Mouse (Mus musculus) midbrain, embryonic 12.5 days (tissue): ENCODE results near the gene Slc5a4b. TPM values are rescaled to one million over a fixed set of nuclear protein-coding genes. Genes with fewer than 3 reads are reported as not detected.

Experiments
- ATAC-seq: fragments of 200-750 bp; cut with Nextera tagmentation; 2 replicates; pipeline ENCODE4 v1.8.0; 2017; ENCODE audit warnings: low read depth, moderate TSS enrichment, moderate library complexity; ENCODE audit not compliant: low FRiP score
- H3K27ac ChIP-seq: fragments of 300-500 bp; sonication (generic); replicated peaks from 2 replicates; pipeline ENCODE4 v1.5.1; 2016; ENCODE audit warnings: mild to moderate bottlenecking
- H3K27me3 ChIP-seq: fragments of 300-500 bp; sonication (generic); 2 replicates; pipeline ENCODE4 v1.6.1; 2016; ENCODE audit warnings: mild to moderate bottlenecking
- H3K36me3 ChIP-seq: fragments of 300-500 bp; sonication (generic); 2 replicates; pipeline ENCODE4 v1.6.1; 2016
- H3K4me1 ChIP-seq: fragments of 300-500 bp; sonication (generic); 2 replicates; pipeline ENCODE4 v1.6.1; 2016
- H3K4me2 ChIP-seq: fragments of 300-500 bp; sonication (generic); replicated peaks from 2 replicates; pipeline ENCODE4 v1.6.1; 2016; ENCODE audit warnings: mild to moderate bottlenecking, moderate library complexity
- H3K4me3 ChIP-seq: fragments of 300-500 bp; sonication (generic); 2 replicates; pipeline ENCODE4 v1.5.1; 2016; ENCODE audit warnings: mild to moderate bottlenecking
- H3K9ac ChIP-seq: fragments of 300-500 bp; sonication (generic); replicated peaks from 2 replicates; pipeline ENCODE4 v1.6.1; 2016; ENCODE audit warnings: mild to moderate bottlenecking, moderate library complexity
- H3K9me3 ChIP-seq: fragments of 300-500 bp; sonication (generic); 2 replicates; pipeline ENCODE4 v1.6.1; 2016; ENCODE audit warnings: mild to moderate bottlenecking
- WGBS: fragments of 180-500 bp; shearing (Covaris S2); methylation state at CpG from one replicate; pipeline ENCODE4 v1.1.7; 2016; 5-methylcytosine and 5-hydroxymethylcytosine counted together
- microRNA-seq: library from miRNA; unstranded; fragments of <30 nt; microRNA quantifications from one replicate; pipeline ENCODE4, GENCODE M21; 2017
- polyA plus RNA-seq: library from polyadenylated mRNA; unstranded; fragments of >200 nt; fragmentation: Nextera tagmentation; extraction: Ambion mirVana; gene quantifications from 2 replicates; pipeline ENCODE4 v1.2.1, GENCODE M21; 2016

Slc5a4b gene
- polyA plus RNA-seq, 1 experiment from 2014 or later, result not detected

DNA sequence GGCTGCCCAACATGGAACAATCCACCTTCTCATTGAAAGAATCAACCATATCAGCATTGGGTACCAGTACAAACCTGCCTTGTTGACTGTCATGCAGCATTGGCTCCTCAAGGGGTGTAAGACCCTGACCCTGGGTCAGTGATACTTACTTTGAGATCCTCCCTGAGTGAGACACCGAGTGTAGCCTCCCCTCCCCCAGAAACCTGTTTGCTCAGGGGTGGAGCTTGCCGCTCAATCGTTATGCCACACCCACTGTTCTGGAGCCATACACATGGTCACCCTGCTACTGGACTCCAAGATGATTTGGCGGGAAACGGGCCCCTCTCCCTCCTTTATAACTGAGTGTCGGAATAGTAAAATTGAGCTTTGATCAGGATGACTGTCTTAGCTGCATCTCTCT, 86.8 kb downstream of the Slc5a4b start:
- no peak overlapping the region for H3K27ac ChIP-seq
- H3K4me3 ChIP-seq, result no peak overlapping the region
- no peaks in the 10 kb centered on the region for H3K36me3 ChIP-seq
- no peaks in the 10 kb centered on the region for H3K4me1 ChIP-seq
- H3K27me3 ChIP-seq, result no peaks in the 10 kb centered on the region
- WGBS, result 97% methylated on average over 6 of the region's 6 CpGs
- H3K9me3 ChIP-seq, result peaks cover 13% of the 10 kb centered on the region; the same call in 1 of the 2 replicates
- no peak overlapping the region for H3K9ac ChIP-seq
- ATAC-seq, result no peak
- H3K4me2 ChIP-seq, result no peak overlapping the region

GRCm38 (mm10) chr10:76021728-76022127, 89.0 kb downstream of the Slc5a4b start:
- Histone ChIP-seq H3K9ac (no peak overlapping the region), H3K36me3 (no peaks in the 10 kb centered on the region)
- 83% methylated on average over 3 of the region's 3 CpGs for WGBS

GRCm38 (mm10) chr10:76016886-76017285, 93.9 kb downstream of the Slc5a4b start:
- Histone ChIP-seq H3K36me3 (no peaks in the 10 kb centered on the region), H3K27ac (no peak overlapping the region), H3K4me3 (no peak overlapping the region), H3K27me3 (no peaks in the 10 kb centered on the region), H3K4me2 (no peak overlapping the region), H3K9ac (no peak overlapping the region), H3K4me1 (no peaks in the 10 kb centered on the region), H3K9me3 (no peaks in the 10 kb centered on the region)
- ATAC-seq, result no peak
- WGBS, result 93% methylated on average over 3 of the region's 3 CpGs

More at GRCm38 (mm10) chr10:76021728-76022127, 89.0 kb downstream of the Slc5a4b start:
- Histone ChIP-seq H3K27ac (no peak overlapping the region), H3K4me2 (no peak overlapping the region), H3K4me1 (no peaks in the 10 kb centered on the region), H3K27me3 (no peaks in the 10 kb centered on the region), H3K9me3 (peaks cover 13% of the 10 kb centered on the region; the same call in 1 of the 2 replicates), H3K4me3 (no peak overlapping the region)
- ATAC-seq, result no peak

GRCm38 (mm10) chr10:76012922-76013321, 97.8 kb downstream of the Slc5a4b start:
- ATAC-seq, result no peak
- Histone ChIP-seq H3K4me2 (no peak overlapping the region), H3K27ac (no peak overlapping the region), H3K9me3 (no peaks in the 10 kb centered on the region), H3K9ac (no peak overlapping the region), H3K27me3 (no peaks in the 10 kb centered on the region), H3K36me3 (no peaks in the 10 kb centered on the region), H3K4me3 (no peak overlapping the region), H3K4me1 (no peaks in the 10 kb centered on the region)
- WGBS, result 89% methylated on average over 6 of the region's 6 CpGs

- Histone ChIP-seq H3K27me3 (no peaks in the 10 kb centered on the region), H3K4me2 (no peak overlapping the region), H3K9ac (no peak overlapping the region), H3K4me3 (no peak overlapping the region), H3K4me1 (no peaks in the 10 kb centered on the region), H3K36me3 (no peaks in the 10 kb centered on the region), H3K9me3 (no peaks in the 10 kb centered on the region), H3K27ac (no peak overlapping the region)
- ATAC-seq, result no peak
- WGBS, result 71% methylated on average over 3 of the region's 3 CpGs
These were observed 100.9 kb downstream of the Slc5a4b start for GRCm38 (mm10) chr10:76009812-76010211.

Small RNA genes within 50 kb of the gene (microRNA-seq; reads per million reads assigned to microRNA genes)
- gene Mir6409, result not detected

Other genes with a start within 250 kb of the Slc5a4b start
- gene Derl3, start 217.5 kb downstream of the Slc5a4b start, polyA plus RNA-seq, result 1.8 and 2.4 TPM in 2 replicates
- 294 and 315 TPM in 2 replicates for gene Smarcb1, start 189.3 kb downstream of the Slc5a4b start, polyA plus RNA-seq
- 5.7 and 7.4 TPM in 2 replicates for gene Chchd10, start 177.8 kb downstream of the Slc5a4b start, polyA plus RNA-seq
- gene Mmp11, start 174.5 kb downstream of the Slc5a4b start, polyA plus RNA-seq, result 32.2 and 44.0 TPM in 2 replicates
- 0.46 and 0.56 TPM in 2 replicates for gene Gm867, start 170.3 kb downstream of the Slc5a4b start, polyA plus RNA-seq
- 0.71 TPM in 1 of 2 replicates, not detected in the other for gene Vpreb3, start 167.9 kb downstream of the Slc5a4b start, polyA plus RNA-seq
- not detected in 2 replicates for gene Gm5134, start 156.4 kb downstream of the Slc5a4b start, polyA plus RNA-seq
- gene Zfp280b, start 78.3 kb downstream of the Slc5a4b start, polyA plus RNA-seq, result 25.2 and 28.7 TPM in 2 replicates
- gene Slc5a4a, start 36.5 kb upstream of the Slc5a4b start, polyA plus RNA-seq, result not detected in 2 replicates
- gene Prmt2, start 126.9 kb upstream of the Slc5a4b start, polyA plus RNA-seq, result 131 and 139 TPM in 2 replicates
- 0.35 and 0.98 TPM in 2 replicates for gene S100b, start 142.9 kb upstream of the Slc5a4b start, polyA plus RNA-seq
- 13.5 and 15.6 TPM in 2 replicates for gene Dip2a, start 234.3 kb upstream of the Slc5a4b start, polyA plus RNA-seq